Mouse (Mus musculus): ENCODE data around the gene Arl6ip1. TPM values are rescaled to one million over a fixed set of nuclear protein-coding genes. Genes with fewer than 3 reads are reported as not detected.

Gene Arl6ip1
- polyA plus RNA-seq, 1 experiment from 2014 or later: 556 TPM

DNA sequence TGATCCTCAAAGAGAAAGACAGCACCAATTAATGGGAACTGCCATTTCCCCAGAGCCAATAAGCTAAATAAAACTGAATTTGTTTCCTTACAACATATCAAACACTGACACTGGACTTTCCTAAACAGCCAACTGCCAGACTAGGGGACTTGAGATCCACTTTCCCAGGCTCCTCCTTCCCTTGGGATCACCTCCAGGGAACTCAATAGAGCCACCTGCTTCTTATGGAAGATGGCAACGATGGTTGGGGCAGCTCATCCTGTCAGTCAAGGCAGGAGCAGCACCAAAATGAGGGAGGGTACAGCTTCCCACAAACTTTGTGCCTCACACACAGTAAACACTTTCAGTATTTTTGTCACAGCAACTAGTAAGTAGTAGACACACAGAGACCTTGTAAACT, 21.8 kb downstream of the Arl6ip1 start:
- H3K9me3 ChIP-seq (replicated peaks; ENCODE audit: control insufficient read depth, low read length, poor library complexity, severe bottlenecking): no peaks in the 10 kb centered on the region
- H3K9ac ChIP-seq (ENCODE audit: low read depth, low read length): no peak overlapping the region
- H3K4me2 ChIP-seq (ENCODE audit: low read length): no peak overlapping the region
- peaks cover 24% of the 10 kb centered on the region for H3K4me1 ChIP-seq (ENCODE audit: control insufficient read depth, insufficient read depth, low read length)
- ATAC-seq: no peak
- no peak overlapping the region for H3K4me3 ChIP-seq (ENCODE audit: low read depth, low read length)
- H3K36me3 ChIP-seq (ENCODE audit: control insufficient read depth, insufficient read depth, low read length): peaks cover 34% of the 10 kb centered on the region
- 55% methylated on average over 1 of the region's 1 CpGs for WGBS
- H3K27ac ChIP-seq (ENCODE audit: low read length): no peak overlapping the region
- H3K27me3 ChIP-seq (ENCODE audit: control insufficient read depth, insufficient read depth, low read depth, low read length): no peaks in the 10 kb centered on the region

DNA sequence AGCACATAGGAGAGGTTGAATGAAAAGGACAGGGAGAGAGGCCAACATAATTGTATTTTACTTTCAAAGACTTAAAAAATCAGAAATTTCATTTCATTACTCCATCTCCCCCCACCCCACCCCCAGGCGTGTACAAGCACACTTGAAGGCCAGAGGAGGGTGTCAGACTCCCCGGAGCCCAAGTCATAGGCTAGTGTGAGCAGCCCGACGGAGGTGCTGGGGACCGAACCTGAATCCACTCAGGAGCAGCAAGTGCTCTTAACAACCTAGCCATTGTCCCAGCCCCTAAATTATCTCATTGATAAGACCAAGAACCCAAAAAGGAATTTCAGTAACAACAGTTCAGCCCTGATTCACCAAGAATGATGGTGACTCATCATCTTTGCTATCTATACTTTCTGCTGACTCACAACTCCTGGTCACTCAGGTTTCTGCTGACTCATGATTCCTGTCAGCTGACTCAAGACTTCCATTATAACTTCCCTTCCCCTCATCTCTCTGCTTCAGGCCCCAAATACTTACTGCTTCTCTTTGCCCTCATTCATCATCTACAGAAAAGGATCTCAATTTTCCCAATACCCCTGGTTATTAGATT, 24.9 kb downstream of the Arl6ip1 start:
- Histone ChIP-seq H3K9ac (ENCODE audit: low read depth, low read length) (no peak overlapping the region), H3K4me1 (ENCODE audit: control insufficient read depth, insufficient read depth, low read length) (no peaks in the 10 kb centered on the region), H3K9me3 (replicated peaks; ENCODE audit: control insufficient read depth, low read length, poor library complexity, severe bottlenecking) (no peaks in the 10 kb centered on the region), H3K27ac (ENCODE audit: low read length) (no peak overlapping the region), H3K36me3 (ENCODE audit: control insufficient read depth, insufficient read depth, low read length) (peaks cover 25% of the 10 kb centered on the region), H3K27me3 (ENCODE audit: control insufficient read depth, insufficient read depth, low read depth, low read length) (no peaks in the 10 kb centered on the region), H3K4me3 (ENCODE audit: low read depth, low read length) (no peak overlapping the region), H3K4me2 (ENCODE audit: low read length) (no peak overlapping the region)
- WGBS: 73% methylated on average over 5 of the region's 5 CpGs
- no peak for ATAC-seq

DNA sequence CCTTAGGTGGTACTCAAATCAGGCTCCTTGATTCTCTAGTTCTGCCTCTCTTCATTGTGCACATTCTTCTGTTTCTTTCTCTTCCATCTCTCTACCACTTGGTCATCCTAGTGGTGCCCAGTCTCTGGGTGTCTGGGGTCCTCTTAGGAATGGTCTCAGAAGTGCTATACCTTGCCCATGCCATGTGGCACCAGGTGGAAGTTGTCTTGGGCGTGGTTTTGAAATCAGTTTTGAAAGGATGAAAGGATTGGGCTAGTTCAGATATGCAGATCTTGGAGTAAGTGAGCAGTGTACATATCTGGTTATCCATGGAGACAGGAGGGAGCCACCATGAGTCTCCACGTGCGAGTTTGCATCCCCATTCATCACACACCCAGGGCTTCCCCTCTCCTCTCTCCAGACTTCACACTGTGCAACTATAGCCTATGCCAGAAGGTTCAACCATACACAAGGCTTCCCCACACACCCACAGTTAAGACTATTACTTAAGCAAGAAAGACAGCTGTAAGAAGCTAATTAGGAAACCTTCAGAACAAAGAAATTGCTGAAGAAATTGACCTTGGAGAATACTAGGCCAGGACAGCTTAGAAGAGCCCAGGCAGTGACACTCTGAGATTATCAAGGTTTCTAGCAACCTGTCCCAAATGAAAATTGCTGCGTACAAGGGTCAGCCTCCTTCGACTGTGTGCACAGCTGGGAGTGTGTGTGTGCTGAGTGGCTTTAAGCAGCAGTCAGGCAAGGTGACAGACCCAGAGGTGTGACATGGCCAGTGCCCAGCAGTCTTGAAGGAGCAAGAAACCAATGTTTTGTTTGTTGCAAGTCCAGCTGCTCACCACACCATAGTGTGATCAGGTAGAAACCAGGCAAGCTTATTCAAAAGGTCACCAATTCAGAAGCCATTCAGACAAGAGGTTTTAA, 25.7 kb downstream of the Arl6ip1 start:
- H3K27ac ChIP-seq (ENCODE audit: low read length): no peak overlapping the region
- H3K4me2 ChIP-seq (ENCODE audit: low read length): no peak overlapping the region
- no peaks in the 10 kb centered on the region for H3K27me3 ChIP-seq (ENCODE audit: control insufficient read depth, insufficient read depth, low read depth, low read length)
- peaks cover 19% of the 10 kb centered on the region for H3K36me3 ChIP-seq (ENCODE audit: control insufficient read depth, insufficient read depth, low read length)
- 43% methylated on average over 5 of the region's 5 CpGs for WGBS
- H3K9ac ChIP-seq (ENCODE audit: low read depth, low read length): no peak overlapping the region
- H3K9me3 ChIP-seq (replicated peaks; ENCODE audit: control insufficient read depth, low read length, poor library complexity, severe bottlenecking): no peaks in the 10 kb centered on the region
- ATAC-seq: no peak
- no peak overlapping the region for H3K4me3 ChIP-seq (ENCODE audit: low read depth, low read length)
- no peaks in the 10 kb centered on the region for H3K4me1 ChIP-seq (ENCODE audit: control insufficient read depth, insufficient read depth, low read length)

DNA sequence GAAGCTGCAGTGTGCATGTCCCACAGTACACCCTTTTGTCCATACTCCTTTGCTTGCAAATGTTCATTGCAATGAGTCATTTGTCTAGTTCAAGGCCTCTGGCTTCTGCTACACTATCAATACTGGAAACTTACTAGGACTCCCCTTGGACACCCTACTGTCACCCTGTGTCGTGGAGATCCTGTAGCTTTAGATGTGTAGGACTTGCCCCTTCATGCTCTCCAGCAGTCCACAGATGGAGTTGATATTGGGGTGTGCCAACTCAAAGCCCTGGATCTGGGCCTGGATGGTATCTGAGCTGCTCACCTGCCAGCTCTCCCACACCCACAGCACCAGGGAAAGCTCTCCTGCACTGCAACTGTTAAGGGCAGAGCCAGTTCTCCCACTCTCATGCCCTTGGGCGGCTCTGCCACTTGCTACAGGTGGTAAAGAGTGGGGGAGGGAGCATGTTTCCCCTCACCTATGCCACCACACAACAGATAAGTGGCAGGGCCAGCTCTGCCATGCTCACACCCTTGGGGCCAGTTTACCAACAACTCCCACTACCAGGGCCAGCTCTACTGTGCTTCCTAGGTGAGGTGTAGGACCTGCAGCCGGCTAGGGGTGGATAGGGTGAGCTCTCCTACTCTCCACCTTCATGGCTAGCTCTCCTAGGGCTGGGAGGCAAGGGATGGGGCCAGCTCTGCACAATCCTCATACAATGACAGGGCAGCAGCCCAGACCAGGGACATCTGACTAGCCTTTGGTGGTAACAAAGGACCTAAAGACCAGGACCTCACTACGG, 26.6 kb downstream of the Arl6ip1 start:
- ATAC-seq: peak; percentile 43
- no peak overlapping the region for H3K9ac ChIP-seq (ENCODE audit: low read depth, low read length)
- no peak overlapping the region for H3K27ac ChIP-seq (ENCODE audit: low read length)
- H3K27me3 ChIP-seq (ENCODE audit: control insufficient read depth, insufficient read depth, low read depth, low read length): no peaks in the 10 kb centered on the region
- no peak overlapping the region for H3K4me2 ChIP-seq (ENCODE audit: low read length)
- peaks cover 10% of the 10 kb centered on the region for H3K36me3 ChIP-seq (ENCODE audit: control insufficient read depth, insufficient read depth, low read length)
- no peaks in the 10 kb centered on the region for H3K4me1 ChIP-seq (ENCODE audit: control insufficient read depth, insufficient read depth, low read length)
- WGBS: 45% methylated on average over 4 of the region's 4 CpGs
- H3K4me3 ChIP-seq (ENCODE audit: low read depth, low read length): no peak overlapping the region
- H3K9me3 ChIP-seq (replicated peaks; ENCODE audit: control insufficient read depth, low read length, poor library complexity, severe bottlenecking): no peaks in the 10 kb centered on the region

DNA sequence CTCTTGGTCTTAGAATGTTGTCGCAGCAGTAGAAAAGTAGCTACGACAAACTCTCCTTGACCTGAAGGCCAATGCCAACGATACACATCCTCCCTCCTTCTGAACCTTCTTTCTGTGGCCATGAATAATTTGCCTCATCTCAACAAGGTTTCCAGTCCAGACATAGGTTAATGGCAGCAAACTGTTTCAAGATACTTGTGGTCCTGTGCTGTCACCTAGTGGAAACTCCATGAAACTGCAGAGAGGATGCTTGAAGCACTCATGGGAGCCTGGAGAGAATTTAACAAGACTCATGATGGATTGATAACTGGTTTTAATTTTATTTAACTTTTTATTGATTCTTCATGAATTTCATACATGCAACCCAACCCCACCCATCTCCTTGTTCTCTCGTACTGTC, 27.2 kb downstream of the Arl6ip1 start:
- no peak for ATAC-seq
- Histone ChIP-seq H3K4me2 (ENCODE audit: low read length) (no peak overlapping the region), H3K36me3 (ENCODE audit: control insufficient read depth, insufficient read depth, low read length) (peaks cover 8% of the 10 kb centered on the region), H3K9ac (ENCODE audit: low read depth, low read length) (no peak overlapping the region), H3K9me3 (replicated peaks; ENCODE audit: control insufficient read depth, low read length, poor library complexity, severe bottlenecking) (no peaks in the 10 kb centered on the region), H3K4me3 (ENCODE audit: low read depth, low read length) (no peak overlapping the region), H3K4me1 (ENCODE audit: control insufficient read depth, insufficient read depth, low read length) (no peaks in the 10 kb centered on the region), H3K27ac (ENCODE audit: low read length) (no peak overlapping the region), H3K27me3 (ENCODE audit: control insufficient read depth, insufficient read depth, low read depth, low read length) (no peaks in the 10 kb centered on the region)
- 42% methylated on average over 4 of the region's 4 CpGs for WGBS

DNA sequence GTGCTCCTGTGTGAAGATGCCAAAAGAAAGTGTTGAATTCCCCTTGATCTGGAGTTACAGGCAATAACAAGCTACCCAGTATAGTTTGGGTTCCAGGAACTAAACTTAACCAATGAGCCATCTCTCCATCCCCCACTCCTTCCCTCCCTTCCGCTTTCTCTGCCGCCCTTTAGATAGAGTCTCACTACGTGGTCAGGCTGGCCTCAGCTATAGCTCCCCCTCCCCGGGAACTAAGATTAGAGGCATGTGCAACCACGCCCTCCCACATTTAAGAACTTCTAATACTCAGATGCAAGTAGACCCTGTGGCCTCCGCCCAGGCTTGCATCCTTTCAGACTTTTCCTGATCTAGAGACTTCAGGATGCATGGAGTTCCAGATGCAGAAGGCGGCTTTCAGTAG, 31.8 kb downstream of the Arl6ip1 start:
- no peak for ATAC-seq
- H3K27me3 ChIP-seq (ENCODE audit: control insufficient read depth, insufficient read depth, low read depth, low read length): no peaks in the 10 kb centered on the region
- H3K4me3 ChIP-seq (ENCODE audit: low read depth, low read length): no peak overlapping the region
- no peak overlapping the region for H3K4me2 ChIP-seq (ENCODE audit: low read length)
- no peak overlapping the region for H3K9ac ChIP-seq (ENCODE audit: low read depth, low read length)
- H3K4me1 ChIP-seq (ENCODE audit: control insufficient read depth, insufficient read depth, low read length): no peaks in the 10 kb centered on the region
- H3K27ac ChIP-seq (ENCODE audit: low read length): no peak overlapping the region
- H3K9me3 ChIP-seq (replicated peaks; ENCODE audit: control insufficient read depth, low read length, poor library complexity, severe bottlenecking): no peaks in the 10 kb centered on the region
- 65% methylated on average over 7 of the region's 7 CpGs for WGBS
- H3K36me3 ChIP-seq (ENCODE audit: control insufficient read depth, insufficient read depth, low read length): no peaks in the 10 kb centered on the region

DNA sequence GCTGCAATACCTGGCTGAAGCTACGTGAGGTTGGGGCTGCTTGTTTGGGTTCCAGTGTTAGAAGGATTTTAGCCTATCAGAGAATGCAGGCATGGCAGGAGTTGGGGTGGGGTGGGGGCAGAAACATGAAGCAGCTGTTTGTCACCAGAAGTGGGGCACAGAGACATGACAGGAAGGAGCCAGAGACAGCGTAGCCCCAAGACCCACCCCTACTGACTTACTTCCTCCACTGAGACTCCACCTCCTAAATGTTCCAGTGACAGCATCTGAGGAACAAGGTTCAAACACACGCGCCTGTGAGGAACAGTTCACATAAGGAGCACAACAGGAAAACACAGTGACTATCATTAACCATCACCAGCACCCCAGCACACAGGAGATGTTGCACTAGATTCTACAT, 49.5 kb downstream of the Arl6ip1 start:
- no peak for ATAC-seq
- Histone ChIP-seq H3K36me3 (ENCODE audit: control insufficient read depth, insufficient read depth, low read length) (no peaks in the 10 kb centered on the region), H3K4me3 (ENCODE audit: low read depth, low read length) (no peak overlapping the region), H3K4me1 (ENCODE audit: control insufficient read depth, insufficient read depth, low read length) (no peaks in the 10 kb centered on the region), H3K9ac (ENCODE audit: low read depth, low read length) (no peak overlapping the region), H3K4me2 (ENCODE audit: low read length) (no peak overlapping the region), H3K27ac (ENCODE audit: low read length) (no peak overlapping the region), H3K27me3 (ENCODE audit: control insufficient read depth, insufficient read depth, low read depth, low read length) (no peaks in the 10 kb centered on the region), H3K9me3 (replicated peaks; ENCODE audit: control insufficient read depth, low read length, poor library complexity, severe bottlenecking) (no peaks in the 10 kb centered on the region)
- WGBS: 95% methylated on average over 4 of the region's 4 CpGs

DNA sequence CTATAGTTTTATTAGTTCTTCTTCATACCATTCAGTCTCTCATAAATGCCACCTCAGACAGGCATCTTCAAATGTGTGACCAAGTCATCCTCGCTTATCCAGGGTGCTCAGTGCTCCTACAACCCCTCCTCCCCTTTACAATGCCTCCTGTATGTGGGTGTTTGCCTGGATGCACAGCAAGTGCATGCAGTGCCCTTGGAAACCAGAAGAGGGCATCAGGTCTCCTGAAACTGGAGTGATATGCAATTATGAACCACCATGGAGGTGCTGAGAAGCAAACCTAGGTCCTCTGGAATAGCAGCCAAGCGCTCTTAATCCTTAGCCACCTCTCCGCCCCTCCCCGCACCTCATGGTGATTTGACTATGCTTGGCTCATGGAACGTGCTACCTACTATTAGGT, 50.4 kb downstream of the Arl6ip1 start:
- Histone ChIP-seq H3K36me3 (ENCODE audit: control insufficient read depth, insufficient read depth, low read length) (no peaks in the 10 kb centered on the region), H3K4me1 (ENCODE audit: control insufficient read depth, insufficient read depth, low read length) (no peaks in the 10 kb centered on the region), H3K9me3 (replicated peaks; ENCODE audit: control insufficient read depth, low read length, poor library complexity, severe bottlenecking) (no peaks in the 10 kb centered on the region), H3K27me3 (ENCODE audit: control insufficient read depth, insufficient read depth, low read depth, low read length) (no peaks in the 10 kb centered on the region), H3K4me3 (ENCODE audit: low read depth, low read length) (no peak overlapping the region), H3K4me2 (ENCODE audit: low read length) (no peak overlapping the region), H3K27ac (ENCODE audit: low read length) (no peak overlapping the region), H3K9ac (ENCODE audit: low read depth, low read length) (no peak overlapping the region)
- ATAC-seq: no peak
- WGBS: 88% methylated on average over 5 of the region's 5 CpGs
